Mouse (Mus musculus) bone marrow, adult 2 months (tissue): ENCODE measurements at regions not wholly inside any gene's neighbourhood (a gene's known extent, or its start where the extent isn't known, plus 50 kb on each side); places are given as distances from the start of the nearest gene placed in this dataset.

ENCODE experiments used
- CTCF ChIP-seq: fragments of 200-500 bp; IDR thresholded peaks from 2 replicates; pipeline ENCODE4 v1.5.1; 2011; ENCODE audit warnings: low read length, control low read depth; ENCODE audit not compliant: control insufficient read depth, insufficient read depth
- POLR2A ChIP-seq: fragments of 200-500 bp; IDR thresholded peaks from 2 replicates; pipeline ENCODE4 v1.6.1; 2011; ENCODE audit warnings: low read depth, mild to moderate bottlenecking, control low read depth, low read length, borderline replicate concordance; ENCODE audit not compliant: control insufficient read depth

DNA sequence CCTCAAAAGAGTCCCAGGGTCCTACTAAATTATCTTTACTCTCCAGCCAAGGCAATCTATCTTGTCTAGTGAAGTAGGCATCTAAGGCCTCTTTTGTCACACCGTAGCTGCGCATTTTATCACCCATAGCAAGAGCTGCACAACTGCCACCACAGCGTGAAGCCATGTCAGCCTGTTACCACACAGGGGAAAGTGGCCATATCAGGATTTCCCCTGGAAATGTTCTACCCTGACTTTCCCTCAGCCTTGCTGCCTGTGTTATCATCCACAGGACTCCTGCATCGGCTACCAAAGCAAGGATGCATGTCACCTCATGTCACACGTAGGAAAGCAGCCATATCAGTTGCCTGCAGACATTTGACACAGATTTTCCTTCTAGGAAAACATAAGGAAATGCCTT, 233.2 kb upstream of the Fn1 start:
- TF ChIP-seq CTCF (no peak), POLR2A (no peak)
